Mouse (Mus musculus): Measurements from ENCODE around the gene Pip4k2c. TPM values are rescaled to one million over a fixed set of nuclear protein-coding genes. Genes with fewer than 3 reads are reported as not detected.
"Not testable (repeated sequence)": the region's sequence is repeated elsewhere in the genome, so short reads cannot be mapped to it uniquely, and the experiment has no call there.

Pip4k2c gene
- total RNA-seq, 2 experiments from 2014 or later = 5.6 to 6.1 TPM

DNA sequence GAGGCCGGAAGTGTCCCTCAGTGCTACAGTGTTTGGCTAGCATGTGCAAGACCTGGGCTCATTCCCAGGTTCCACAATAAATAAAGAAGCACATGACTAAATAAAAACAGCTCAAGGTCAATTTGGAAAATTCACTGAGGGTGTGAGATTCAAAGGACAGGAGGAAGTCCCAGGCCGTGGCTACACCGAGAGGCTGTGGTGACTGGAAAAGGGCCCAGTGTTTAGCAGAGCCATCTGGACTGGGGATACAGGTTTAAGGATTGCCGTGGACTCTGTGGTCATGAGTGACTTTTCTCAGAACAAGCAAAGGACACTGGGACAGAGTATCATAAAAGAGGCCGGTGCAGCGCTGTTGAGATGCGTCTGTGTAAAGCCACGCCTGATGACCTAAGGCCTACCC lies 1.9 kb upstream of the Pip4k2c start:
- DNase-seq = no peak
- intact Hi-C loops (cut with DNase I) = no loop called here

DNA sequence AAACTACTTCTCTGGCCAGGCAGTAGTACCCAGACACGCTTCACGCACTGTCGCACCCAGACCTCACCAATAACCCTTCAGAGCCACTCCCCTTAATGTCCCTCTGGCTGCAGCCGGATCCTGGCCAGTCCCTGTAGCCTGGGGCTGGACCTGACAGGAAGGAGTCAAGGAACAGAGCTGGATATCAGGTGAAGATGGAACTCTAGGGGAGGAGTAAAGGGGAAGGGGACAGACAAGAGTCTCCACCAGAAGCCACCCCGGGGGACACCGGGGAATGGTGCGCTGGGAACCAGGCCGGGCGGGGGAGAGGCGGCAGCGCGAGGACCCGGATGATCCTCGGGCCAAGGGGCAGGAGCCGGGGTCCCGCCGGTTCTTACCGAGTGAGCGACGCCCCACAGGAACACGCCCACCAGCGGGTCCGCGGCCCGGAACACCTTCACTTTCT lies 402 bp downstream of the Pip4k2c start:
- no peak for DNase-seq
- intact Hi-C loops (cut with DNase I) = no loop called here

DNA sequence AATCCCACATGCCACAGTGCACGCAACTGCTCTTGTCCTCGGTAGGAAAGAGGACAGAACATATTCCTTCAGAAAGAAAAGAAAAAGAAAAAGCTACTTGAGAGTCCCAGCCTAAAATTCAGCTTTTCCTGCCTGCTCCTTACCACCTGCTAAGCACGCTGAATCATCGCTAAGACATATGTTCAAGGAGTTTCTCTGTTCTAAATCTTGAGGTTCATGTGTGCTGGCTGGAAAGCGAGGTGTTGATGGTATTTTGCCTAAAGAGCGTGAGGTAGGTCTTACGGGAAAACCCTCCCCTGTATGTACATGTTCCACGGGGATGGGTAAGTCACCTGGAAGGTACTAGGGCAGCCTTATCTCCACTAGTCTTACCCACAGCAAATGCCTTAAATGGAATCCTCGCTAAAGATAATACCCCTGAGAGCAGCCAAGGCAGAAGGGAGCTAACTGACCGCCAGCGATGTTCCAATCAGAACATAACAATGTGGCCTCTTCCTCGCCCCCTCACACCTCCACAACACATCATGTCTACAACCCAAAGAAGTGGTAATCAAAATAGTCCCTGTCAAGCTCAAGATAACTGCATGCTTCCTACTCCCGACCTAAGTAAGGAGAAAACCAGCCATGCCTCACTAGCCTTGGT lies 1.3 kb downstream of the Pip4k2c start:
- DNase-seq = no peak
- intact Hi-C loops (cut with DNase I) = no loop called here

DNA sequence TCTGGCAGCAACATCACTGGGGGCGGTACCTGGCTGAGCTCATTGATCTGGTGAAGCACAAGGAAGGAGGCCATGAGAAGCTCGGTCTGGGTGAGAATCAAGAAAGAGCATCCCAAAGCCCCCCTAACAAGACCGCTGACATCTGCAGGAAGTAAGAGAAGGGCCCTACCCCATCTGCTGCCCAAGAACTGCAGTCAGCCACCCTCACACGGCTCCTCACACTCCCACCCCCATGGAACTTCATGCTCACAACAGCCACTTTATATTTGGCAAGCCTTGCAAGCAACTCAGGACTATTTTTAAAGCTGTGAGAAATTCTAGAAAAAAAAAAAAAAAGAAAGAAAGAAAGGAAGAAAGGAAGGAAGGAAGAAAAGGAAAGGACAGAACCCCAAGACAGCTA lies 2.5 kb downstream of the Pip4k2c start:
- no peak for DNase-seq
- intact Hi-C loops (cut with DNase I) = no loop called here

GRCm38 (mm10) chr10:127205373-127205772 lies 6.0 kb downstream of the Pip4k2c start:
- DNase-seq = no peak
- intact Hi-C loops (cut with DNase I) = no loop called here

DNA sequence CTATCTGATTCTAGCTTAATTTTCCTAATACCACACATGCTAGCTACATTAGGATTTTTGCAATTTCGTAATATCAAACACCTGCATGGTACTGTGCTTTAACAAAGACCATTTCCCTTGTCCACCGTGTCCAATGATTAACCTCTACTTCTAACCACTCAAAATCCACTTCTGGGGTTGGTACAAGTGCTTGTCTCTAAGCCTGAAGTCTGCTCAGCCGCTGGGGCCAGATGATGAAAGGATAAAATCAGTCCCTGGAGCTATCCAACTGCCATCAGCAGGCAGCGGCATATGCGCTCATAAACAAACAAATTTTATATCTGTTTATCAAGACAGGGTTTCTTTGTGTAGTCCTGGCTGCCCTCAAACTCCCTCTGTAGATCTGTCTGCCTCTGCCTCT lies 6.8 kb downstream of the Pip4k2c start:
- intact Hi-C loops (cut with DNase I) = no loop called here
- DNase-seq = no peak

- intact Hi-C loops (cut with DNase I) = no loop called here
- no peak for DNase-seq
Observed at GRCm38 (mm10) chr10:127203106-127203505, 8.3 kb downstream of the Pip4k2c start.

DNA sequence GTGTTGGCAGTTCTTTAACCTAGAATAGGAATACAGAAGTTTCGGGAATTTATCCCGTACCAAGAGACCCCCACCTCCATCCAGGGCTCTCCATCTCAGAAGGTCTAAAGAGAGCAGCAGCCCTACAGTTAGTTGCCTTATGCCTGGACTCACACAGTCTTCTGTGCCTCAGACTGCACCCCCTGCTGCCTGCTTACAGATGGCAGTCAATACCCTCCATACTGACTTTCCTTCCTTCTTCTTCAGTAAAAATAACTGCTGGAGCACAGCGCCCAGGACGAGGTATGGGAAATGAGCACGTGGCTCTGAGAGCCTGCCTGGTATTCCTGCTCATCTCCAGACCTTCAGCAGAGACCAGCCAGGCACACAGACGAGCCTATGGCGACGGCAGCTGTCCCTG lies 11.1 kb downstream of the Pip4k2c start:
- intact Hi-C loops (cut with DNase I) = no loop called here
- DNase-seq = no peak

- DNase-seq = no peak
- intact Hi-C loops (cut with DNase I) = no loop called here
Observed at GRCm38 (mm10) chr10:127199474-127199873, 11.9 kb downstream of the Pip4k2c start.

DNA sequence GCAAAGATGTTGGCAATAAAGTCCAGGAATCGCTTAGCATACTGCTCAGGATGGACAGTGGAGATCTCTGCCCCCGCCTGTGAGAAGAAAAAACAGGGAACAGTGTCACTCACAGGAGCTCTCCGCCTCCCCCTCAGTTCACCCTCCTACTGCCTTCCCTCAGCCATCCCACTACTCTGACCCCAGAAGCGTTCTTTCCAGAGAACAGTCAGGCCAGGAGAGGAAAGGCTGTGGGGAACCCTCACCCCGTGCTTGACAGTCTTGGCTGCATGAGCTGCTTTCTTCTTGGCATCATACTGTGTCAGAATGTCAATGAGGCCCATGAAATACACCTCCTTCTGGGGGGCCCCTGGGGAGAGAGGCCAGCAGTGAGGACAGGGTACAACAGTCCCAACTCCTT lies 12.3 kb downstream of the Pip4k2c start:
- intact Hi-C loops (cut with DNase I) = no loop called here
- no peak for DNase-seq

DNA sequence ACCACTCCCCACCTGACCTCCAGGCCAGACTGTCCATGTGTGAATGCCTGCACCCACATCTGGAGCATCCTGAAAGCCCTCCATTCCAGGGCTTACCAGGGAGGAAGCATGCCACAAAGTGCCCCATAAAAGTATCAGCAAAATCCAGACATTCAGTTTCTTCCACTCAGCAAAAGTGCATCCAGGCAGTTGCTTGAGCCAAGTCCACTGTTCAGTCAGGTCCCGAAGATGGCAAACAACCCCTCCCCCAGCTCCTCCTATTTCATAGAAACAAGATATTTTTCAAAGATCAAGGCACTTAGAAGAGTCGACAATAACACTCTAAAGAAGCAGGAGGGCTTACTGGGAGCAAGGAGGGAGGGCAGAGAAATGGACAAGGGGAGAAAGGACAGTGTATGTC lies 12.9 kb downstream of the Pip4k2c start:
- intact Hi-C loops (cut with DNase I) = no loop called here
- no peak for DNase-seq

DNA sequence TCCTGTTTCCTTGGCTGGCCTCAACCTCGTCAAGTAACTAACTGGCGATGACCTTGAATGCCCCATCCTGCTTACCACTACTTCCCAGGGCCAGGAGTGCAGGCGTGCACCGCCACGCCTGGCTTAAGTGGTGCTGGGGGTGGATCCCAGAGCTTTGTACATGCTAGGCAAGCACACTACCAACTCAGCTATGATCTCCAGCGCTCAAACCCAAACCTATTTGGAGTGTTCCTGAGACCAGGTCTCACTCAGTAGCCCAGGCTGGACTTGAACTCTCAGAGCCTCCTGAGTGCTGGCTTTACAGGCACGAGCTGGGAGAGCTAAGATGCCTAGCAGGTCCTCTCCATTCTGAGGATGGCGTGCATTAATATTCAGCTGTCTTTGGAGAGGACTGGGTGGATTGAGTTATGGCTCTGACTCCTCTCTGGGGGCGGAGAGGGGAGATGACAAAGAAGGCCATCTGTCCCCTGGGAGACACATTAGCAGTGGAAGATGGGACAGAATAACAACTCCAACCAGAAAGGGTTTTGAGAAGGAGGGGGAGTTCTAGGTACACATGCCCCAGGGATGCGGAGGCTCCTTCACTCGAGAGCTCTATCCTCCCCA lies 13.8 kb downstream of the Pip4k2c start:
- DNase-seq = no peak
- intact Hi-C loops (cut with DNase I) = no loop called here

DNA sequence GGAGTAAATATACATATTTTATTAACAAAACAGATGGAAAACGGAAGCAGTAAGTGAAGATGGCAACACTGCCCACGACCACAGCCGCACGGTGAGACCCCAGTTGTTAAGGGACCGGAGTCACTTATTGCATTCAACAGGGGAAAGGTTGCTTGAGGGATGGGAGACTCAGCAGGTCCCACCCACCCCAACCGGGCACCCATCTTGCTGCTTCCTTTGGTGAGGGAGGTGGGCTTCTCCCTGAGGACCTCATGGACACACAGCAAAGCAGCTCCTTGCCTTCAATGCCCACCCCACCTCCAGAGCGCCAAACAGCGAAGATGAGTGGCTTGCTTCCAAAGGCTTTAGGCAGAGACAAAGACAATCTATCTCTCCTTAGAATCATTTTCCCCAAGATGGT lies 14.3 kb downstream of the Pip4k2c start:
- intact Hi-C loops (cut with DNase I) = no loop called here

GRCm38 (mm10) chr10:127196392-127196791 lies 15.0 kb downstream of the Pip4k2c start:
- intact Hi-C loops (cut with DNase I) = no loop called here
- DNase-seq = peak; percentile 51 to 75

More for the DNA sequence above, 14.3 kb downstream of the Pip4k2c start:
- no peak for DNase-seq

GRCm38 (mm10) chr10:127195328-127196129 lies 15.9 kb downstream of the Pip4k2c start, which contains the start of gene Dtx3:
TSS of gene Dtx3 (minus strand) at chr10:127195728.
- DNase-seq = no peak

DNA sequence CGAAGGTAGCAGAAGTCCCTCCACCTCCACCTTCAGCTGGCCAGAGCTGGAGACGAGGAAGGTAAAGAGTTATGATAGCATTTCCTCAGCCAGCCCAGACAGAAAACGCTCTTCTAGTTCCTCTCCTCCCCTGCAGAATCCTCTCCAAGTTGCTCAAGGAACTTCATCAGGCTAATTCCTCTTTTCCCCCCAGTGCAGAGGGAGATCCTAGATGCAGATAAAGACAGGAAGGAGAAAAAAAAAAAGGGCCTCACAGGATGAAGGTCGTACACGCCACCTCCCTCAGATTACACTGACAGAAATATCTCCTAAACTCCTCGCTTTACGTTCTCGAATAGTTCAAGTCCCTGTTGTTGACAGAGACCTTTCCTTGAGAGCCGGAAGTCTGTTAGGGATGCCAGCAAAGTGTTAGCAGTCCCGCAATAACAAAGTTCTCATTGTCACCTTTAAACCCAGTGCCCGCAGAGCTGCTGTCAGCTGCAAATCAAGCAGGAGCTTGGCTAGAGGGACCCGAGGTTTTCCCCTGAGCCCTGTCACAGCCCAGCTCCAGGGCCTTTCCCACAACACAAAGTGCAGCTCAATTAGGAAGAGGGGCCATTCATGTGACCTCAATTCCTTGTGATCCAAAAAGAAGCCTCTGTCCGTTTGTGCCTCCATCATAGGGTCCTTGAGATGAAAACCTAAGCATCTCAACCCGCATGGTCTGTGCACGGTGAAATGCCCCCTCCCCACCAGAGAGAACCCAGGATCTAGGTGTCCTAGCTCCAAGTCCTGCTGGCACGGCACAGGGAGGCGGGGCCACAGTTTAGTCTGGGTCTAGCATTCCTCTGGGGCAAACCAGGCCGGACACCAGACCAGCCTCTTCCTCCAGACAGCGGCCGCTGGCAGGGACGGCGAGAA lies 16.7 kb downstream of the Pip4k2c start:
- intact Hi-C loops (cut with DNase I) = no loop called here

More at GRCm38 (mm10) chr10:127195328-127196129, 15.9 kb downstream of the Pip4k2c start, which contains the start of gene Dtx3:
- intact Hi-C loops (cut with DNase I) = no loop called here

GRCm38 (mm10) chr10:127193011-127193410 lies 18.4 kb downstream of the Pip4k2c start:
- intact Hi-C loops (cut with DNase I) = no loop called here
- no peak for DNase-seq

More for the DNA sequence above, 16.7 kb downstream of the Pip4k2c start:
- DNase-seq = peak; percentile 68 to 70

DNA sequence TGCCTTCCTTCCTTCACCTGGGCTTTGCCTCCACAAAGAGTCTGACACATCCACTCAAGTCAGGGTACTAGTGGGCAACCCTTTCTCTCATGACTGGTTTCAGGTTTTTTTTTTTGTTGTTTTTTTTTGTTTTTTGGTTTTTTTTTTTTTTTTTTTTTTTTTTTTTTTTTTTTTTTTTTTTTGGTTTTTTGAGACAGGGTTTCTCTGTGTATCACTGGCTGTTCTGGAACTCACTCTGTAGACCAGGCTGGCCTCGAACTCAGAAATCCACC lies 19.4 kb downstream of the Pip4k2c start:
- DNase-seq; intact Hi-C loops (cut with DNase I): not testable (repeated sequence)

GRCm38 (mm10) chr10:127191191-127192056 lies 20.0 kb downstream of the Pip4k2c start:
- no peak for DNase-seq
- intact Hi-C loops (cut with DNase I) = no loop called here
